Mouse (Mus musculus) left cerebral cortex, adult 2 months (tissue): ENCODE measurements at regions not wholly inside any gene's neighbourhood (a gene's known extent, or its start where the extent isn't known, plus 50 kb on each side); places are given as distances from the start of the nearest gene placed in this dataset.
"Not testable (repeated sequence)": the region's sequence is repeated elsewhere in the genome, so short reads cannot be mapped to it uniquely, and the experiment has no call there.

Experiments
- DNase-seq, 2 experiments: peaks; one replicate each; pipeline ENCODE4 v3.0.0; 2021 to 2022; ENCODE audit warnings: low spot score in 2 of 2, mixed read lengths in 1 of 2; ENCODE audit errors: extremely low spot score in 1 of 2
- H3K27ac ChIP-seq: fragments of 200-600 bp; 2 replicates; pipeline ENCODE4 v1.8.1; 2022
- H3K4me3 ChIP-seq: fragments of 200-600 bp; 2 replicates; pipeline ENCODE4 v1.8.1; 2022
- CTCF ChIP-seq: fragments of 200-600 bp; IDR thresholded peaks from 2 replicates; pipeline ENCODE4 v1.8.1; 2022; ENCODE audit warnings: antibody characterized with exemption, mild to moderate bottlenecking, moderate library complexity
- intact Hi-C: fragments of 180-260 bp; cut with DNase I; formaldehyde crosslinking; loops from one replicate; pipeline ENCODE4 v1.15.1; 2025

- TF ChIP-seq CTCF: no peak
- no peak for DNase-seq
- intact Hi-C loops: no loop called here
- H3K4me3 ChIP-seq: no peak overlapping the region
- H3K27ac ChIP-seq: no peak overlapping the region
These were observed 145.4 kb upstream of the 1700025G04Rik start for GRCm38 (mm10) chr1:152235212-152235792.

GRCm38 (mm10) chr1:152234716-152235115 is 144.8 kb upstream of the 1700025G04Rik start:
- intact Hi-C loops: loop anchor here (5.0 kb wide), 2 partner anchors 133 to 307 kb away; no protein-coding TSS in a partner anchor
- no peak for DNase-seq
- no peak overlapping the region for H3K4me3 ChIP-seq
- no peak overlapping the region for H3K27ac ChIP-seq
- TF ChIP-seq CTCF: no peak

- DNase-seq: peak in 1 of 2 experiments; percentile 22
- intact Hi-C loops: loop anchor here (5.0 kb wide), 2 partner anchors 136 to 304 kb away; no protein-coding TSS in a partner anchor
- Histone ChIP-seq H3K27ac (no peak overlapping the region), H3K4me3 (no peak overlapping the region)
- TF ChIP-seq CTCF: peak; percentile 67
These were observed 141.8 kb upstream of the 1700025G04Rik start for GRCm38 (mm10) chr1:152231717-152232202.

- H3K27ac ChIP-seq: no peak overlapping the region
- no peak for DNase-seq
- intact Hi-C loops: loop anchor here (5.0 kb wide), 2 partner anchors 138 to 302 kb away; no protein-coding TSS in a partner anchor
- no peak overlapping the region for H3K4me3 ChIP-seq
- no peak for TF ChIP-seq CTCF
These were observed 139.8 kb upstream of the 1700025G04Rik start for GRCm38 (mm10) chr1:152229709-152230108.

GRCm38 (mm10) chr1:152226049-152226448 is 136.1 kb upstream of the 1700025G04Rik start:
- TF ChIP-seq CTCF: no peak
- no peak for DNase-seq
- intact Hi-C loops: no loop called here
- H3K4me3 ChIP-seq: no peak overlapping the region
- H3K27ac ChIP-seq: no peak overlapping the region

GRCm38 (mm10) chr1:152223666-152224065 is 133.7 kb upstream of the 1700025G04Rik start:
- TF ChIP-seq CTCF: no peak
- no peak for DNase-seq
- Histone ChIP-seq H3K4me3 (no peak overlapping the region), H3K27ac (no peak overlapping the region)
- intact Hi-C loops: no loop called here

- peak; percentile 26 for TF ChIP-seq CTCF
- DNase-seq: no peak
These were observed 131.1 kb upstream of the 1700025G04Rik start for GRCm38 (mm10) chr1:152220804-152221565.

GRCm38 (mm10) chr1:152219752-152220151 is 129.8 kb upstream of the 1700025G04Rik start:
- H3K4me3 ChIP-seq, DNase-seq, H3K27ac ChIP-seq, intact Hi-C loops: not testable (repeated sequence)

More at GRCm38 (mm10) chr1:152220804-152221565, 131.1 kb upstream of the 1700025G04Rik start:
- H3K27ac ChIP-seq: no peak overlapping the region
- H3K4me3 ChIP-seq: no peak overlapping the region
- intact Hi-C loops: no loop called here

- TF ChIP-seq CTCF: no peak
- Histone ChIP-seq H3K4me3 (no peak overlapping the region), H3K27ac (no peak overlapping the region)
- no peak for DNase-seq
- intact Hi-C loops: no loop called here
These were observed 127.5 kb upstream of the 1700025G04Rik start for GRCm38 (mm10) chr1:152217404-152217803.

GRCm38 (mm10) chr1:152214376-152214775 is 124.5 kb upstream of the 1700025G04Rik start:
- Histone ChIP-seq H3K27ac (no peak overlapping the region), H3K4me3 (no peak overlapping the region)
- intact Hi-C loops: no loop called here
- TF ChIP-seq CTCF: no peak
- no peak for DNase-seq

GRCm38 (mm10) chr1:152203187-152203586 is 113.3 kb upstream of the 1700025G04Rik start:
- no peak overlapping the region for H3K27ac ChIP-seq
- TF ChIP-seq CTCF: no peak
- intact Hi-C loops: no loop called here
- DNase-seq: no peak
- H3K4me3 ChIP-seq: no peak overlapping the region

GRCm38 (mm10) chr1:152188700-152189099 is 98.8 kb upstream of the 1700025G04Rik start:
- DNase-seq: no peak
- no peak overlapping the region for H3K27ac ChIP-seq
- intact Hi-C loops: no loop called here
- no peak for TF ChIP-seq CTCF
- no peak overlapping the region for H3K4me3 ChIP-seq
